Mouse (Mus musculus) bone marrow macrophage, adult 2 months (primary cell): ENCODE data around the gene Chodl. TPM values are rescaled to one million over a fixed set of nuclear protein-coding genes. Genes with fewer than 3 reads are reported as not detected.

Experiments used
- H3K27ac ChIP-seq: 2 replicates; pipeline ENCODE4 v1.5.1; 2012; ENCODE audit warnings: low read depth, low read length; ENCODE audit not compliant: insufficient read depth
- H3K4me1 ChIP-seq: 2 replicates; pipeline ENCODE4 v1.6.1; 2012; ENCODE audit warnings: low read length; ENCODE audit not compliant: control insufficient read depth, insufficient read depth
- H3K4me3 ChIP-seq: 2 replicates; pipeline ENCODE4 v1.5.1; 2012; ENCODE audit warnings: mild to moderate bottlenecking, low read length, moderate library complexity; ENCODE audit not compliant: insufficient read depth
- CTCF ChIP-seq: IDR thresholded peaks from 2 replicates; pipeline ENCODE4 v1.5.1; 2012; ENCODE audit warnings: low read depth, mild to moderate bottlenecking, low read length, moderate library complexity
- POLR2A ChIP-seq: IDR thresholded peaks from 2 replicates; pipeline ENCODE4 v1.6.1; 2012; ENCODE audit warnings: mild to moderate bottlenecking, low read depth, low read length, borderline replicate concordance
- polyA plus RNA-seq: library from polyadenylated mRNA; stranded (reverse); fragments of >200 nt; gene quantifications from 2 replicates; pipeline ENCODE4 v1.2.4, GENCODE M21; 2012; ENCODE audit not compliant: missing spikeins, insufficient read depth, insufficient read length

Gene Chodl
- polyA plus RNA-seq, 1 experiment: 0.32 TPM

DNA sequence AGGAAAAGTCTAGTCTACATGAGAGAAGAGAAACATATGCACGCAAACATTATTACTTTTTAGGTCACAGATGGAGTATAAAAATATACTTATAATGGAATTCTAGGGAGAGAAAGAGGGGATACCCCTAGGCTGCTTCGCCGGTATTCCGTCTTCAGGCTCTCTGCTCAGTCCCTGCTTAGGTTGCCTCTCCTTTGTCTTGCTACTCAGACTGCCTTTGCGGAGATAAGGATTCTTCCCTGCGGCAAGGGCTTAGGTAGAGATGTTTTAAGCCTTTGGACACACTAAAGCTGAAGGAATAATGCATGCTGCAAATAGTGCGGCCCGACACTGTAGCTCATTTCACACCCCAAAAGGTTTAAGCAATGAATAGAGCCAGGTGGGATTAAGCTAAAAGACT, 45.6 kb downstream of the Chodl start:
- Histone ChIP-seq H3K27ac (no peak overlapping the region), H3K4me3 (no peak overlapping the region), H3K4me1 (no peaks in the 10 kb centered on the region)
- TF ChIP-seq POLR2A (no peak), CTCF (no peak)

Other genes starting within 250 kb of the Chodl start
- not detected in 2 replicates for gene Tmprss15, start 160.1 kb downstream of the Chodl start, polyA plus RNA-seq